Mouse (Mus musculus) retina, embryonic 14.5 days (tissue): ENCODE data around the gene Ilkap.

Experiments used
- DNase-seq: peaks from one replicate; pipeline ENCODE4 v3.0.0-alpha.2; 2015; ENCODE audit warnings: low spot score

Ilkap gene

DNA sequence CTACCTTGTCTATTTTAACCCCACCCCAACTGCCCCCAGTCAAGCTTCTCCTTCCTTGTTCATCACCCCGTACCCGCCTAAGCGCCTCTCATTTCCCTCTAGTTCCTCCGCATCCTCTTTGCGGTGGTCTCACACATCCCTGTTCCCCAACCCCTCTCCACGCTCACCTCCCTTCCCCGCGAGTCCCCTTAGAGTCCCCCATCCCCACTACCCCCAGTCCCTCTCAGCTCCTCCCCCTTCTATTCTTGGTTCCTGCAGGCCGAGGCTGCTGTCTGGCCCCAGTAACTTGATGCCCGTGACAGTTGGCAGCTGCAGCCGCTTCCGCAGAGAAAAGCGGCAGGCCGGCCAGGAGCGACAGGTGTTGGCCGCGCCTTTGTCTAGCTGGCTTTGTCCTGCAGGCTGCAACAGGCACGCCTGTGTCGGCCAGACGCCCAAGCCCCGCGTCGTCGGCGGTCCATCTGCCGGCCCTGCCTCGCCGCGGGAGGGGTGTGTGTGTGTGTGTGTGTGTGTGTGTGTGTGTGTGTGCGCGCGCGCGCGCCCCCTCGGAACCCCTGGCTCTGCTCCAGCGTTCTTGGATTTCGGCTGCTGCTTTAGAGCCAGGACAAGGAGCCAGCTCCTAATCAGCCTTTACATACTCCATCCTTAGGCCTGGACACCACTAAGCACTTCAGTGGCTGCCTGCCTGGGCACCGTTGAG lies 15.4 kb upstream of the Ilkap start, which contains the start of gene Hes6:
TSS of gene Hes6 (minus strand) at position 141 of the 697 bp plus-strand sequence.
- peak; percentile 92 for DNase-seq

DNA sequence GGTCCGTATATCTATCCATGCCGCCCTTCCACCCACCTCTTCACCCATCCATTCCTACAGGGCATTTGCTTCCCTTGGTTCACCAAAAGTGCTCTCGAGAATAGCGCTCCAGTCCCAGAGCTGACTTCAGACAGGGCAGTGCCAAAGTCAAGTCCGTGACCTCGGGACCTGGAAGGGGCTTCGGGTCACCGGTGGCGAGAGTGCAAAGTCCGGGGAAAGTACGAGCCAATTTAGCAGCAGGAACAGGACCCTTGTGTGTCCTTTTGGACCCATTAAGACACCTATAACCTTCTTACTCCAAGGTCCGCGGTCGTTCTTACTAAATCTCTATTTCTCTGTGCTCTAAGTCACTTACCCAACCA lies 14.9 kb upstream of the Ilkap start:
- DNase-seq: no peak

DNA sequence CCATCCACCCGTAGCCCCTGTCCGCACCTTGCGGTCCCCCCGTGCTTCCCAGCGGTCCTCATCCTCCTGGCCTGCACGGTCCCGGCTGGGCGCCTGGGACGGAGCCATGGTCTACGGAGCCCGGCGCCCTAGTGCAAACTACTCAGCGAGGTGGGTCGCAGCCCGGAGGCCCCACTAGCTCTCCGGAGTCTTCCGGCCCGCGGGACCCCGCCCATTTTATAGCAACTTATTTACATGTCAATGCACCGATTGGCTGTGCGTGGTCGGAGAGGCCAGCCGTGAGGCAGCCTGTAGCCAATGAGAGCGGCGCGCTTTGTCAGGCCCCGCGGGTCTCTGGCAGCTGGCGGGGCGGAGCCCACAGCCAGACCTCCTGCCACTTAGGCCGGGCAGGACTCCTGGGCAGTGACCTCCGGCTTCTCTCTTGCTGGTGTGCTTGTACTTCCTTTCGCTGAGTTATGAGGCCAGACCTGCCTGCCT lies 14.5 kb upstream of the Ilkap start:
- DNase-seq: peak; percentile 98

DNA sequence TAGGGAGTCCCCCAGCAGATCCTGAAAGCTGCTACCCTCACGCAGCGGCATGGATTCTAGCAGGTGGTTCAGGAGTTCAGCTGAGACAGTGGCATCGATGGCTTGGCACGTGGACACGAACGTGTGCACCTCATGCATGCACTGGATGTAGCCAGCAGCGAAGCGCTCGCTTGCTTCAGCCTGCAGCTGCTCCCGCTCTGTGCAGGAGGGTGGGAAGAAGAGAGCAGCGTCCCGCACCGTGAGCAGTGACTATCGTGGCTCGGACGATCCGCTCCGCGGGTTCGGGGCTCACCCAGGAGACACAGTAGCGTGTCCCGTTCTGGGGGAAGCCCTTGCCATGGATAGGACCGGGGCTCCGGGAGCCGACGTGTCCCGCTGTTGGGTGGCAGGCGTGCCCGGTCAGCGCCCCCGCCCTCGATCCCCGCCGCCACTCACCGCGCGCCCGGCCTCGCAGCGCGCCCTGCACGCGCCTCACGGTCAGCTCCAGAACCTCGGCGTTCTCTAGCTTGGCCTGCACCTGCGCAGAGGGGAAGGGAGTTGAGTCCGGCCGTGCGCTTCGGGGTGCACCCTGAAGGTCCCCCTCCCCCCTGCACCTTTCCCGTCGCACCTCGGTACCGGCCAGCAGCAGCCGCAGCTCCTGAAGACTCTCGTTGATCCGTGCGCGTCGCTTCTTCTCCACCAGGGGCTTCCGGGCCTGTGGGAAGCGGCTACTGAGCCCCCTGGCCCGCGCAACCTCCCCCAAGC lies 13.8 kb upstream of the Ilkap start:
- peak; percentile 45 for DNase-seq

DNA sequence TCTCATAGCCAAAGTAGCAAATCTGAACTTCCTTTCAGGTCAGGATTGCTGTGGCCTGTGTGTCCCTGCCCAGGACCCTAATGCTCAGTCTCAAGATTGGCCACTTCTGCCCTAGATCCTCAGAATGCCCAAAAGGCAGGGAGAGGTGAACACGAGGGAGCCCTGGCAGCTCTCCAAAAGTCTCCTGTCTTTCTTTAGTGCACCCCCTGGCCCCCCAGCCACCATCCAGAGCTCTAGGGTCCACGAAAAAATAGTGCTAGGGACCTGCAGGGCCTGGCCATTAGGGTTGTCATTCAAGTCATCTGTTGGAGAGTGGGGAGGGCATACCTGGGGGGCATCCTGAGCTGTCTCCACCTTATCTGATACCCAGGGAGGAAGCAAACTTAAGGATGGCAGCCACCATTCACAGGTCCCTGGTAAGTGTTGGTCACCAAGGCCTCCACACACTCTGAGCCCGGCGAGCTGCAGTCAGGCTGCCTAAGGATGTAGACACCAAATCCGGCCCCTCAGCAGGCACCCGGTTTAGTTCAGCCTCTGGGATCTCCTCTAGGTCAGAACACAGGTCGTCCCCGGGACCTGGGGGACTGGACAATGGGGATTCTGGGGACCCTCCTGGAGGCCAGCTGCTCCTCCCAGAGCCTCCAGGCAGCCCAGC lies 13.1 kb upstream of the Ilkap start:
- no peak for DNase-seq

DNA sequence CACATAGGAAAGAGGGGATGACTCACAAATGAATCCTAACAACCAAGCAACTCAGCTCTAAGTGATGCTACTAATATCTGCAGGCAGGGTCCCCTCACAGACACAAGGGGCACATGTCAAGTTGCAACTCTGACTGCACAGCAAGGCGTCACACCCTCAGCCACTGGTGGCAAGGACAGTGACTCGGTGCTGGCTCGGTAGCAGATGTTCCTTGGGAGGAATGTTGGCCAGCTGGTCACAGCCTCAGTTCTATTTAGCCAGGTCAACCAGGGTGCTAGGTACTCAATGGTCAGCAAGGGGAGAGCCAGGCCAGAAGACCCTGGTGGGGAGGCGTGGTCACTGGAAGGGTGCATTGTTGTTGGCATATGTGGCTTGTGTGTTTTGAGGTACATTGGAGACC lies 9.2 kb upstream of the Ilkap start:
- no peak for DNase-seq

DNA sequence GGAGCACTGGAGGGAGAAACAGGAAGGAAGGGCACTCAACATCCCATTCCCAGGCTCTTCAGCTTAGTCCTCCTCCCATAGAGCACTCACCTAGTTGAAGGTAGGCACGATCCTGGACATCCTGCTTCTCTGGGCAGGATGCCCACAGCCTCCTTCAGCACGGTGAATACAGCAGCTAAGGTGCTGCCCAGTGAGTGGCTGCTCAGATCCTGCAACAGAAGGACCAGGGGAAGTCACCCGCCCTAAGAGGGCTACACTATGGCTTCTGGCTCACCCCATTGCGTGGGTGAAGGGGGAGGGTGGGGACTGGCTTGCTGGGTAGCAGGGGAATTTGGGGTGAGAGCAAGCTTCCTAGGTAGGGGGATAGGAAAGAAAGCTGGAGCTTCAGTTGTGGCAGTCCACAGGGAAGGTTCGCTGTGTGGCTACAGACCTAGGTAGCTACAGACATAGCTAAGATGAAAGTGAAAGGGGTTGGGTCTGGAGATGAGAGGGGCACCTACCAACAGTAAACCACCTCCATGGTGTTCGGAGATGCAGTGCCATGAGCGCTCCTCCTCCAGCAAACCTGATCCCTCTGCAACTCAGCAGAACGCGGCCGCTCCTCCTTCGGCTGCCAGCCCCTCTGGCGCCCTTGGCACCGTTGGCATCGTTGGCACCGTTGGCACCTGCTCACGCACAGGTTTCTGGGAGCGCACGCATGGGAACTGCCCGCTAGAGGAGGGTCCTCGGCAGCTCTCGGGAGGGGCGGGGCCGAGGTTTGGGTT lies 7.0 kb upstream of the Ilkap start:
- no peak for DNase-seq

DNA sequence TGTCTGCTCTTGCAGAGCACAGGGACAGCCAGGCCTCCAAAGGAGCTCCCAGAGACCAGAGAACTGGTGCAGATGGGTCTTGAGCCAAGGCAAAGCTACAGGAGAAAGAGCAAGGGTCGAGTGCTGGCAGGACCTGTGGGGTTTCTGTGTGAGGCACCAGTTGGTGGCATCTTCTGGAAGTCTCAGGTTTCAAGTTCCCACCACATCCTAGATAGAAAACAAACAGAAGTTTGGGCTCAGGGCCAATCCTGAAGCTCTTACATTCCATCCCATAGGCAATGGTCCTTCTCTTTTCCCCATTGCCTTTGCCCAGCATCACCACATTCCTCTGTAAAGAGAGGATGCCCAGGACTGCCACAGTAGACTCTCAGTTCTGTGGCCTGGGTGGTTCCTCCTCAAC lies 6.4 kb upstream of the Ilkap start:
- no peak for DNase-seq

DNA sequence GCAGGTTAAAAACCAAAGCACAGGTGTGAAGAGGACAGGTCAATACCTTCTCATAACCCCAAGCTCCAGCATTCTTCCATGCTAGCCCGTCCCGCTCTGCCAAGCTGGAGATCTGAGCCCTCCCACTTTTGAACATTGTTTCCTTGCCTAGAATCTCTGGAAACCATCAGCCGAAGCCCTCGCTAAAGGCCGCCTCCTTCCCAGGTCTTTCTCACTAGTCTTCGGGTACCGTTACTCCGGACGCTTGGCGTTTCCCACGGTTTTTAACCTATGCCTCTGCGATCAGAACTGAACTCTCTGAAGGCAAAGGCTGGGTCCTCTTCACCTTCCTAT lies 722 bp downstream of the Ilkap start:
- DNase-seq: no peak

DNA sequence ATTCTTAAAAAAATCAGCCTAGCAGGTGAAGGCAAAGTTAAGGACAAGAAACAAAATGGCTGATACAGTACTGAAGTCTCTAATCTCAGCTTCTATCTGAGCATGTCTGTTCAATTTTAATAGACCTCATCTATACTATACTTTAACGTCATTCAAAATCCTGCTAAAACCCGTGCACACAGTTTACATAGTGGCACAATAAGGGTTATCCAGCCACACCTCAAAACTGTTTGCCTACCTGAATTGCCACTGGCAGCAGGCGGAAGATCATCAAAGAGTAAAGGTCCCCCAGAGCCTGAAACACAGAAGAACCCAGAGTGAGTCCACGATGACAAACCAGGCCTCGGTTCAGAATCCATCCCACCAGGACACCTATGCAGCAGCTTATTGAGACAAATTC lies 8.2 kb downstream of the Ilkap start:
- no peak for DNase-seq

DNA sequence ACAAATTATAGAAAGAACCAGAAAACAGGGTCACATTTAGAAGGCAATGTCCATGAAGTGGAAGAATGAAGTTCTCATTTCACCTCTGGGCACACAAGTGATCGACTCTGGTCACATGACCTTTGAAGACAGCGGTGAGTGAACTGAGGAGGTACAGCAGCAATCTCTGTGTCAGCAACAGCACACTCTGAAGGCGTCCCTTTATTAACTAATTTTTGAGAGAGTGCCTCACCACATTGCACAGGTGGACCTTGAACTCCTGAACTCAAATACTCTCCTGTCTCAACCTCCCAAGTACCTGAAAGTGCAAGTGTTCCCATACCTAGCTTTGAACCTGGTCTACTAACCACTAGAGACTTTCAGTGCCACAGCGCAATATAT lies 17.5 kb downstream of the Ilkap start:
- no peak for DNase-seq

DNA sequence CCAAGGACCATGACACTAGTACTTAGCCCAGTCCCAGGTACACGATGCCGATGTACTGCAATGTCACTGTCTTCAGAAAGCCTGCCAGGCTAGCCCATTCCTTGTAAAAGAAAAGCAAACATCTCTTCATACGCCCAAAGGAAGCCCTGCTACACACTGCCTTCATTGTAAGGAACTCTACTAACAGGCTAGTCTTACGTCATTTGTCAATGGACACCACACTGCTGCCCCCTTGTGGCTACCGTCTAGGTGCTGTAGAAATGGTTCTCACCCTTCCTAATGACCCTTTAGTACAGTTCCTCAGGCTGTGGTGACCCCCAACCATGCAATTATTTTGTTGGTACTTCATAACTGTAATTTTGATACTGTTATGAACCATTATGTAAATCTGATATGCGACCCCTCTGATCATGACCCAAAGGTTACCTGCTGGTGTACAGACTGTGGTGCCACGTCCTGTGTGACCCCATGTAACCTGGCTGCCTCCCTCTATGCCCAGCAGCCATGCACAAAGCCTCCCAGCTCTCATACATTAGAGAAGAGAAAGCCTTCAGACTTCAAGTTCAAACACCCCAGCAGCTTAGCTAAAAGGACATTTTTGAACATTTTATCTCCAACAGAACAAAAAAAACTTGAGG lies 18.0 kb downstream of the Ilkap start:
- DNase-seq: peak; percentile 93

DNA sequence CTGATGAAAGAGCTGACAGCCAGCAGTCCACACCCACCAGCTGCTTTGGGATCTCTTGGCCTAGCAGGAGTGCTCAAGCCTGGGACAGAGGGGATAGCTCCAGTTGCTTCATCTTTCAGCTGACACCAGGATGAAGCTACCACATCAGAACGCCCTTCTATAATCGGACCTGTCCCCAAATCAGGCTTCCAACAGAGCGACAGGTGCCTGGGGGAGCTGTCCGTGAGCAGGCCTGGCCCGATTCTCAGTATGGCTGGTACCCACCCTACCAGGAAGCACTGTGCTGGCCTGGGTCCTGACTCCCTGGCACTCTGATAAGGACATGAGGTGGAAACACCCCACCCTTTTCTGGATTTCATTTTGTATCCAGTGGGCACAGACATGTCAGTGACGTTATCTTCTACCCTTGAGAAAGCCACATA lies 25.2 kb downstream of the Ilkap start:
- DNase-seq: no peak

DNA sequence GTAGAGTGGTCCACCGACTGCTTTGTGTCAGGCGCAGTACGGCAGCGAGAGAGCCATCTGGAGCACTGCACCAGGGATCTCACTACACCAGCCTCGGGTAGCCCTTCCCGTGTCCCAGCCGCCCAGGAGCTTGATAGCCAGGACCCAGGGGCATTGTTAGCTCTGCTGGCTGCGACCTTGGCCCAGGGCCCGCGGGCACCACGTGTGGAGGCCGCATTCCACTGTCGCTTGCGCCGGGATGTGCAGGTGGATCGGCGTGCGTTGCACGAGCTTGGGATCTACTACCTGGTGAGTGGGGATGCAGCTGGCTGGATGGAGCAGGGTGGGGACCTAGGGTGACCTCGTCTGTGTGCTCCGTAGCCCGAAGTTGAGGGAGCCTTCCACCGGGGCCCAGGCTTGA lies 28.6 kb downstream of the Ilkap start:
- no peak for DNase-seq

DNA sequence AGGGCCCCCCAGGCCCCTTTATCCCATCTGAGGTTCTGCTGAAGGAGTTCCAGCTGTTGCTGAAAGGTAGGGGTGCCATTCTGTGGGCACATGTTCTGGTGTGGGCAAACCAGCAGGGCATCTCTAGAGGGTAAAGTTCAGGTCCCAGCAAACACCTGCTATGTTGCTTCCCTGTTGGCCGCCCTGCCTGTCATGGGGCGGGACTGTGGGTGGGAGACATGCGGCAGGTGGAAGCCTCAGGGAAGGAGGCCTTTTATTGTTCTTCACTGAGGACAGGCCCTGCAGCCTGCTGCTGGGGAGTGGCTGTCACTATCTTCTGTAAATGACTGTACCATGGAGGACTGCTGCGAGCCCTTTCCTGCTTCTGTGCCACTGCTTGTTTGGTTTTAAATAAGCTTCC lies 29.2 kb downstream of the Ilkap start:
- DNase-seq: no peak

DNA sequence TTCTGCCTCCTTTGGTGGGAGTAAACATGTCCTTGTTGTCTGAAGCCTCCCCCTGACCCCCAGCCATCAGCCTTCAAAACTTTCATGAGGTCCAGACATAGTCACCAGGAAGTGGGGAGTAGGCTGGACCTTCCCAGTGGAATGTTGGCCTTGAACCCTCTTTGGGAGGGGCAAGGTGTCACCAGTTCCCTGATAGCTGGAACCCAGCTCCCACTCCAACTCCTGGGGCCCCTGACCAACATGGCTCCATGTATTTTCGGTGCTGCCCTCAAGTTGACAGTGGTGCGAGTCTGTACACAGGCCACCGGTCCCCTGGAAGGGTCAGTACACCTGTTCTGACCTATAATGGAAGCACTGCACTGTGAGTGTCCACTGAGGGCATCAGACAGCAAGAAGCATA lies 31.3 kb downstream of the Ilkap start:
- DNase-seq: no peak

DNA sequence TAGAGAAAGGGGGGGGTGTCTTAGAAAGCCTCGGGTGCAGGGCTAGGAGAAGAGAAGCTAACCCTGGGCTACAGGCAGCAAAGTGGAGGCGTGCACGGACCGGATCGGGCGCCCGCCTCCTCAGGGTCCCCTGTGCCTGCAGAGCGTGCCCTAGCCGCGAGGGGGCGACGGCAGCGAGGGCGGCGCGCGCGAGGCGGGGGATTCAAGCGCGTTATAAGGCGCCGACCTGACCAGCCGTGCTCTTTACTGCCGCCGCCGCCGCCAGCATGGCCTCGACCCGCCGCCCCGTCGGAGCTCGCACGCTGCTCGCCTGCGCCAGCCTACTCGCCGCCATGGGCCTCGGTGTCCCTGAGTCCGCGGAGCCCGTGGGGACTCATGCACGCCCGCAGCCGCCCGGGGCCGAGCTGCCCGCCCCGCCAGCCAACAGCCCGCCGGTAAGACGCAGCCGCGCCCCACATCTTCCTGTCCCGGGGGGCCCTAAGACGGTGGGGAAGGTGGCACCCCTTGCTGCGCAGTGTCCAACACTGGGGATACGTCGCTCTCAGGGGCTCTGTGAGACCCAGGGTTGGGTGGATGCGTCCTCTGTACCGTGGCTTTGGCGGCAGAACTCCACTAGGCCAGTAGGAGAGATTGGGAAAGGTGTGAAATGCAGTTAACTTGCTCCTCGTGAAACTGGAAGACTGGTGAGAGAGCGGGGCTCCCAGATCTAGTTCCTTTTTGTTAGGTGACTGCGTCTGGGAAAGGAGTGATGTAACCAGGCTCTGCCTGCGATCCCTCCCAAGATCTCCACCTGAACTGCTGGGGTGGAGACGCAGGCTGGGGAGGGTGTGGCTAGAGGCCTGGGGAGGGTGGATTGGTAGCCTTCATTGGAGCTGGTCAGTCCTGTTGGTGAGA lies 32.2 kb downstream of the Ilkap start, which contains the start of gene Erfe:
TSS of gene Erfe (plus strand) at position 216 of the 894 bp plus-strand sequence.
- DNase-seq: peak; percentile 82

DNA sequence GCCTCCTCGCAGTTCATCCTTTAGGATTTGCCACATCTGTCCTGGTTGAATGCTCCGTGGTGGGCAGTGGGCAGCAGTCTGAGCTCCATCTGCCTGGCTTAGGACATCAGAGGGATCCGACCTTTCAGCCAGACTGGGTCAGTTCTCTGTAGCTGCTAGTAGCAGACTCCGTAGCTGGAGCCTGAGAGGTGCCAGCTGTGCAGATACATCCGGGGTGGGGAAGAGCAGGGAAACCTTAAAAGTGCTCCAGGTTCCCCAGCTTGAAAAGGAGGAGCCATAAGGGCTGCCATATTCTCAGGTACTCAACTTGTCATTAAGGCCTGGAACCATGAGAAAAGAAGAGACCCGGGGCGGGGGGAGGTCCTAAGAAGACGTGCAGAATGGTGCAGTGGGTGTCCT lies 32.8 kb downstream of the Ilkap start:
- no peak for DNase-seq

DNA sequence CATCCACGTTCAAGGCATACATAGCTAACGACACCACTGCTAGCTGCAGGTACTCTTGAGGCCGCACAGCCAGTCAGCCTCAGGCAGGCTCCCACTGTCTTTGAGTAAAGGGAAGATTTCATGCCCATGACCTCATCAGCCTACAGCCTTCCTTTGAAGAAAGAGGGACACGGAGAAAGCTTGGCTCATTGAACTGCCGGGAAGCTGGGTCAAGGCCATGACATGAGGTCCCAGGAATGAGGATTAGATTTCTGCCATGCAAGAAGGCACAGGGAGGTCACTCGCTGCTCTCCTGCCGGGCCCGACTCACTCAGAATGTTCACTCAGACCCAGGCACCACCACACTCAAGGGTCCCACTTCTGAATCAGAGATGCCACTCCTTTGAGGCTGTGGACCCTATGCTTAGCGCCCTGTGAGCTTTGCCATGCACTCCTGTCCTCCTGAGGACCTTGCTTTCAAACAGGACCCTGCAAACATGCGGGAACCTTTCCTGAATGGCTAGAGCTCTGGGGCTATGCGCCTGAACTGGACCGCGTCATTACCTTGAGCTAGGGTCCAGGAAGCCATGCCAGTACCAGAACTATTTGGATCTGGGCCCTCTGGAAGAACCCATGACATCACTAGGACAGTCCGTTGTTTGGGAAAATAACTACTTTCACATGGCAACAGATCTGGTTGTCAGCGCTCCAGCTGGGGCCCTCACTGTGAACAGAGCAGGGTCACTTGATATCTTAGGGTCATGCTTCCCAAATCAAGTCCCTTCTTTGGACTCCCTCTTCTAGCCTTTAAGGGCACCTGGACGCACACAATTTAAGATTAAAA lies 33.6 kb downstream of the Ilkap start:
- DNase-seq: no peak

DNA sequence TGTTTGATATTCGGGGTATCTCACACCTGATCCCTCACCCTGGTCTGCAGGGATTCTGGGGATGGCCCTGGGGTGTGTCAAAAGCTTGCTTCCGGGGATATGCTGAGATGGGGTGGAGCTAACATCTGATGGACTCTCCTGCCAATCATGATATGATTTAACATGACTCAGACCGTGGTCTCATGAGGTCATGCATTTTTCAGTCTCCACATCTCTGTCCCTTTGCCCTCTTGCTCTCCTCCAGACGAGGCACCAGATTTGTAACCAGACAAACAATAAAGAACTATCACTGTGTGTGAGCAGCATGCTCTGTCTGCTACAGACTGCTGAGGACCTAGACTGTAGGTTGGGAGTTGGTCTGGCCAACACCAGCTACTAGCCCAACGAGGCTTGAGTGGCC lies 36.5 kb downstream of the Ilkap start:
- DNase-seq: no peak
